Comparison of ENCODE assay signal across 8 mouse cellular contexts in the genomic region with DNA sequence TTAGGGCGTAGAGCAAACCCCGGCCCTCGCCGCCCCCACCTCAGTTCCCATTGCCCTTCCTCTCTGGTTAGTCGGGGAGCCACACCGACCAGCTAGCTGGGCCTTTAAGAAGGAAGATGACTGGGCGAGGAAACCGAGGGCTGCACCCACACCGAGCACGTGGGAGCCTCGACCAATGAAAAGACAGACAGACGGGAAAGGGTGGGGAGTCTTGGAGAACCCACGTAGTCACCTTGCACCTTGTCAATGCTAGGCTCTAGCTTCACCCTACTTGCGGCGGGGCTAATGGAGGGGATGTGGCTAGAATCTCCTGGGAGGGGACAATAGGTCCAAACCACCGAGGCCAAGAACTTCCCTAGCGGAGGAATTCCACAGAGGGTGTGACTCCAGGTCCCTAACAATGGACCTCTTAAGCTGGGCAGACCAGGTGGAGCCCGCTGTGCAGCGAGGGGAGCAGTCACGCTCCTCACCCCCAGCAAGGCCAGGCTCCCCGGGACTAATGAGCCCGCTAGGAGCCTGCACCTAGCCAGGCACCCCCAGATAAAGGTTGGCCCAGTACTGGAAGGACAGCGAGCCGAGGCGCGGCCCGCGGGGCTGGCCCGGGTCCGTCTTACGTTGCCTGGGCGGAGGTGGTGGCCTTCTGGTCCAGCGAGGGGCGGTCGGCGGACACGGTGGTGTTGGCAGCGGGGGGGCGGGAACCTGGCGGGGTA. TPM values are rescaled to one million over a fixed set of nuclear protein-coding genes. Genes with fewer than 3 reads are reported as not detected.
DNase-seq lines count a peak whose midpoint lies in the region; ATAC-seq and TF ChIP-seq lines count a peak whose summit lies in the region.

No protein-coding gene starts in this region.

- H3K79me2 ChIP-seq in C2C12 (ENCODE audit: control insufficient read depth, insufficient read depth): no peaks in the 10 kb centered on the region

- H3K27ac ChIP-seq in kidney, embryonic 14.5 days (ENCODE audit: low read depth, low read length): peak overlapping the region; percentile 52; the same call in 1 of the 2 replicates
- peak overlapping the region; percentile 87 for H3K27ac ChIP-seq in limb, embryonic 14.5 days (replicated peaks; ENCODE audit: low read depth, low read length)
- peak overlapping the region; percentile 79 for H3K27ac ChIP-seq in midbrain, embryonic 16.5 days (ENCODE audit: low read length)

- WGBS in kidney, embryonic 14.5 days: under 1% methylated on average over 40 of the region's 40 CpGs
- WGBS in limb, embryonic 14.5 days: 2% methylated on average over 30 of the region's 40 CpGs
- under 1% methylated on average over 37 of the region's 40 CpGs for WGBS in midbrain, embryonic 16.5 days

- TF ChIP-seq POLR2A in limb, embryonic 14.5 days (IDR thresholded peaks at IDR 0.05; ENCODE audit: borderline replicate concordance, extremely low read depth, insufficient read depth, insufficient read length): peak; percentile 22; the same call in 1 of the 2 replicates

- H3K4me1 ChIP-seq in kidney, embryonic 14.5 days (ENCODE audit: control insufficient read depth, insufficient read depth, low read length): peaks cover 27% of the 10 kb centered on the region; the same call in 1 of the 2 replicates
- peaks cover 36% of the 10 kb centered on the region for H3K4me1 ChIP-seq in limb, embryonic 14.5 days (ENCODE audit: control insufficient read depth, insufficient read depth, low read length)
- H3K4me1 ChIP-seq in midbrain, embryonic 16.5 days (ENCODE audit: control insufficient read depth, insufficient read depth, low read length): peaks cover 19% of the 10 kb centered on the region

- H3K4me2 ChIP-seq in kidney, embryonic 14.5 days (replicated peaks; ENCODE audit: low read depth, low read length): peak overlapping the region; percentile 100
- H3K4me2 ChIP-seq in limb, embryonic 14.5 days (replicated peaks; ENCODE audit: low read depth, low read length, severe bottlenecking): peak overlapping the region; percentile 100
- peak overlapping the region; percentile 97 for H3K4me2 ChIP-seq in midbrain, embryonic 16.5 days (ENCODE audit: low read length)

- H3K9ac ChIP-seq in kidney, embryonic 14.5 days (ENCODE audit: low read depth, low read length): peak overlapping the region; percentile 74
- H3K9ac ChIP-seq in limb, embryonic 14.5 days (ENCODE audit: low read depth, low read length, severe bottlenecking): peak overlapping the region; percentile 66
- H3K9ac ChIP-seq in midbrain, embryonic 16.5 days (ENCODE audit: low read depth, low read length): peak overlapping the region; percentile 86

- no peaks in the 10 kb centered on the region for H3K79me3 ChIP-seq in C2C12 (ENCODE audit: low read depth)

- H3K9me3 ChIP-seq in kidney, embryonic 14.5 days (ENCODE audit: control insufficient read depth, low read length): no peaks in the 10 kb centered on the region
- H3K9me3 ChIP-seq in limb, embryonic 14.5 days (ENCODE audit: control insufficient read depth, low read length): no peaks in the 10 kb centered on the region
- no peaks in the 10 kb centered on the region for H3K9me3 ChIP-seq in midbrain, embryonic 16.5 days (replicated peaks; ENCODE audit: control insufficient read depth, low read length, poor library complexity, severe bottlenecking)

- H3K27me3 ChIP-seq in C2C12 (ENCODE audit: control insufficient read depth, insufficient read depth, insufficient read length): no peaks in the 10 kb centered on the region
- peaks cover 18% of the 10 kb centered on the region for H3K27me3 ChIP-seq in kidney, embryonic 14.5 days (ENCODE audit: control insufficient read depth, insufficient read depth, low read length)
- H3K27me3 ChIP-seq in limb, embryonic 14.5 days (ENCODE audit: control insufficient read depth, insufficient read depth, low read length): peaks cover 8% of the 10 kb centered on the region; the same call in 1 of the 2 replicates
- H3K27me3 ChIP-seq in midbrain, embryonic 16.5 days (ENCODE audit: control insufficient read depth, insufficient read depth, low read depth, low read length): no peaks in the 10 kb centered on the region

- peak overlapping the region; percentile 78 for H3ac ChIP-seq in C2C12 (ENCODE audit: control insufficient read depth, insufficient read length, low read depth)

- DNase-seq in brain, adult 2 months (ENCODE audit: low read depth, low spot score): peak; percentile 97
- peak; percentile 93 to 95 for DNase-seq in heart, adult 9 months (ENCODE audit: low spot score in 2 of 2)
- DNase-seq in limb, embryonic 14.5 days (ENCODE audit: low spot score): peak; percentile 88
- DNase-seq in spleen, postnatal 36 days (ENCODE audit: low spot score in 2 of 2): peak; percentile 91 to 93

- peak; percentile 94 for ATAC-seq in erythroblast, adult 5-6 weeks (replicated peaks; ENCODE audit: low FRiP score, poor library complexity, severe bottlenecking)
- peak; percentile 68 for ATAC-seq in kidney, embryonic 14.5 days (ENCODE audit: low FRiP score, low TSS enrichment)
- peak; percentile 81 for ATAC-seq in limb, embryonic 14.5 days (ENCODE audit: low FRiP score, low read depth)
- peak; percentile 73 for ATAC-seq in midbrain, embryonic 16.5 days

- H3K36me3 ChIP-seq in C2C12 (ENCODE audit: control insufficient read depth, insufficient read depth): peaks cover 12% of the 10 kb centered on the region
- H3K36me3 ChIP-seq in kidney, embryonic 14.5 days (ENCODE audit: control insufficient read depth, insufficient read depth, low read length): peaks cover 10% of the 10 kb centered on the region
- H3K36me3 ChIP-seq in limb, embryonic 14.5 days (ENCODE audit: control insufficient read depth, insufficient read depth, low read length): peaks cover 17% of the 10 kb centered on the region
- H3K36me3 ChIP-seq in midbrain, embryonic 16.5 days (ENCODE audit: control insufficient read depth, insufficient read depth, low read length): peaks cover 32% of the 10 kb centered on the region

- peak overlapping the region; percentile 38 for H3K4me3 ChIP-seq in C2C12 (ENCODE audit: insufficient read depth, poor library complexity, severe bottlenecking)
- peak overlapping the region; percentile 70 for H3K4me3 ChIP-seq in kidney, embryonic 14.5 days (ENCODE audit: low read length)
- peak overlapping the region; percentile 69 for H3K4me3 ChIP-seq in limb, embryonic 14.5 days (replicated peaks; ENCODE audit: low read length)
- peak overlapping the region; percentile 82 for H3K4me3 ChIP-seq in midbrain, embryonic 16.5 days (ENCODE audit: low read depth, low read length)

- TF ChIP-seq CTCF in C2C12 (IDR thresholded peaks at IDR 0.05; ENCODE audit: control insufficient read depth, insufficient read depth, insufficient read length): no peak

TF ChIP-seq in C2C12, 6 proteins besides CTCF, POLR2A, EP300 and RAD21:
- TF ChIP-seq MAX (IDR thresholded peaks at IDR 0.05) (peak; percentile 55), CEBPB (IDR thresholded peaks at IDR 0.05; ENCODE audit: low read depth) (no peak), USF1 (IDR thresholded peaks at IDR 0.05; ENCODE audit: low read depth) (peak; percentile 97)

RNA-seq across cellular contexts. Expression of a gene that starts 3.1 kb away (rescaled TPM):
- 25.0 TPM for polyA plus RNA-seq in C2C12 (2012; fragmentation: generic; extraction: Trizol)
- total RNA-seq in erythroblast, adult 5-6 weeks (2015; ENCODE audit: low replicate concordance): 0.38 and 2.5 TPM in 2 replicates
- 1.6 and 5.6 TPM in 2 replicates for total RNA-seq in erythroblast, adult 5-6 weeks (2017; ENCODE audit: low replicate concordance)
- 12.5 and 16.7 TPM in 2 replicates for polyA plus RNA-seq in kidney, embryonic 14.5 days (2014; fragmentation: Nextera tagmentation; extraction: Ambion mirVana)
- 56.6 and 64.2 TPM in 2 replicates for polyA plus RNA-seq in limb, embryonic 14.5 days (2012; rRNA removed)
- polyA plus RNA-seq in limb, embryonic 14.5 days (2014; fragmentation: Nextera tagmentation; extraction: Ambion mirVana): 24.8 and 27.5 TPM in 2 replicates
- 101 and 103 TPM in 2 replicates for polyA plus RNA-seq in midbrain, embryonic 16.5 days (2015; fragmentation: Nextera tagmentation; extraction: Ambion mirVana)

RNA-seq across cellular contexts. Expression of a gene that starts 10.9 kb away (rescaled TPM):
- 0.02 TPM for polyA plus RNA-seq in C2C12 (2012; fragmentation: generic; extraction: Trizol)
- total RNA-seq in erythroblast, adult 5-6 weeks (2015; ENCODE audit: low replicate concordance): not detected in 2 replicates
- total RNA-seq in erythroblast, adult 5-6 weeks (2017; ENCODE audit: low replicate concordance): not detected in 2 replicates
- polyA plus RNA-seq in kidney, embryonic 14.5 days (2014; fragmentation: Nextera tagmentation; extraction: Ambion mirVana): not detected in 2 replicates
- 0.03 TPM in 1 of 2 replicates, not detected in the other for polyA plus RNA-seq in limb, embryonic 14.5 days (2012; rRNA removed)
- not detected in 2 replicates for polyA plus RNA-seq in limb, embryonic 14.5 days (2014; fragmentation: Nextera tagmentation; extraction: Ambion mirVana)
- 0.14 TPM in 1 of 2 replicates, not detected in the other for polyA plus RNA-seq in midbrain, embryonic 16.5 days (2015; fragmentation: Nextera tagmentation; extraction: Ambion mirVana)

RNA-seq across cellular contexts. Expression of a gene that starts 11.7 kb away (rescaled TPM):
- polyA plus RNA-seq in C2C12 (2012; fragmentation: generic; extraction: Trizol): 384 TPM
- 17.1 and 33.6 TPM in 2 replicates for total RNA-seq in erythroblast, adult 5-6 weeks (2015; ENCODE audit: low replicate concordance)
- total RNA-seq in erythroblast, adult 5-6 weeks (2017; ENCODE audit: low replicate concordance): 30.1 and 47.8 TPM in 2 replicates
- 186 and 191 TPM in 2 replicates for polyA plus RNA-seq in kidney, embryonic 14.5 days (2014; fragmentation: Nextera tagmentation; extraction: Ambion mirVana)
- 118 and 119 TPM in 2 replicates for polyA plus RNA-seq in limb, embryonic 14.5 days (2012; rRNA removed)
- polyA plus RNA-seq in limb, embryonic 14.5 days (2014; fragmentation: Nextera tagmentation; extraction: Ambion mirVana): 172 and 215 TPM in 2 replicates
- polyA plus RNA-seq in midbrain, embryonic 16.5 days (2015; fragmentation: Nextera tagmentation; extraction: Ambion mirVana): 512 and 577 TPM in 2 replicates

RNA-seq across cellular contexts. Expression of a gene that starts 45.9 kb away (rescaled TPM):
- not detected for polyA plus RNA-seq in C2C12 (2012; fragmentation: generic; extraction: Trizol)
- 22.5 and 23.4 TPM in 2 replicates for total RNA-seq in erythroblast, adult 5-6 weeks (2015; ENCODE audit: low replicate concordance)
- 5.6 and 5.7 TPM in 2 replicates for total RNA-seq in erythroblast, adult 5-6 weeks (2017; ENCODE audit: low replicate concordance)
- polyA plus RNA-seq in kidney, embryonic 14.5 days (2014; fragmentation: Nextera tagmentation; extraction: Ambion mirVana): 1.3 and 1.5 TPM in 2 replicates
- 0.27 and 0.50 TPM in 2 replicates for polyA plus RNA-seq in limb, embryonic 14.5 days (2012; rRNA removed)
- polyA plus RNA-seq in limb, embryonic 14.5 days (2014; fragmentation: Nextera tagmentation; extraction: Ambion mirVana): 0.14 and 0.23 TPM in 2 replicates
- 0.30 TPM in 1 of 2 replicates, not detected in the other for polyA plus RNA-seq in midbrain, embryonic 16.5 days (2015; fragmentation: Nextera tagmentation; extraction: Ambion mirVana)

Comparison
In these comparisons a context has a peak if more than half of its experiments do, and no peak if none do; other contexts are left out.
1. Peak in every context shown above with its lines: DNase-seq, ATAC-seq, H3K4me3 ChIP-seq and H3K27ac ChIP-seq.